Mouse (Mus musculus): Measurements from ENCODE around the gene Ldlrad1.

DNA sequence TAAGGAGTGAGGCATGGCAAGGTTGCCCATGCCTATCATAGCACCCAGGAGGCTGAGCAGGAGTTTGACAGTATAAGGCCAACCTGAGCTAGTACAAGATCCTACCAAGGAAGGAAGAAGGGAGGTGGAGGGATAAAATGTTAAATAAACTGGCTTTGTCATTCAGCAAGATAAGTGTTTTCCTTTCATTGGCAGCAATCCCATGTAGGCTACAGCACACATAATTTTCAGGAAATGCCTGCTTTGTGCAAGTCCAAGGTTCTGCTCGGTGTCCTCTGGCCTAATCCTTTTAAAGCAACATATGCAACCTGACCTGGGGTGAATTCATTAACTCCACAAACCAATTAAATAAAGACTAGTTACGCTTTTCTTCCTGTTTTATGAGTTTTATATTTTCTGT is 36.4 kb downstream of the Ldlrad1 start:
- TF ChIP-seq POLR2A (IDR thresholded peaks at IDR 0.05; ENCODE audit: borderline replicate concordance, extremely low read depth, insufficient read depth, insufficient read length, poor library complexity, severe bottlenecking) (no peak), CTCF (IDR thresholded peaks at IDR 0.05; ENCODE audit: borderline replicate concordance, extremely low read depth, insufficient read depth, insufficient read length) (no peak)
